Mouse (Mus musculus): ENCODE data around the gene Thy1. TPM values are rescaled to one million over a fixed set of nuclear protein-coding genes. Genes with fewer than 3 reads are reported as not detected.

The Thy1 gene
- total RNA-seq (2021) = 10 to 100 TPM; 41.2 to 44.2 TPM
- long read RNA-seq, experiment 1, partial matches to known transcripts = 1 of 5 reads
- long read RNA-seq, experiment 1, other reads (novel, unspliced or antisense) = 1 of 5 reads
- long read RNA-seq, experiment 2, transcript Thy1-201 (4 exons, 1,735 nt) = major isoform, 6 of 13 reads
- long read RNA-seq, experiment 2, partial matches to known transcripts = 7 of 13 reads
- long read RNA-seq, experiment 2, other reads (novel, unspliced or antisense) = 0 of 13 reads

DNA sequence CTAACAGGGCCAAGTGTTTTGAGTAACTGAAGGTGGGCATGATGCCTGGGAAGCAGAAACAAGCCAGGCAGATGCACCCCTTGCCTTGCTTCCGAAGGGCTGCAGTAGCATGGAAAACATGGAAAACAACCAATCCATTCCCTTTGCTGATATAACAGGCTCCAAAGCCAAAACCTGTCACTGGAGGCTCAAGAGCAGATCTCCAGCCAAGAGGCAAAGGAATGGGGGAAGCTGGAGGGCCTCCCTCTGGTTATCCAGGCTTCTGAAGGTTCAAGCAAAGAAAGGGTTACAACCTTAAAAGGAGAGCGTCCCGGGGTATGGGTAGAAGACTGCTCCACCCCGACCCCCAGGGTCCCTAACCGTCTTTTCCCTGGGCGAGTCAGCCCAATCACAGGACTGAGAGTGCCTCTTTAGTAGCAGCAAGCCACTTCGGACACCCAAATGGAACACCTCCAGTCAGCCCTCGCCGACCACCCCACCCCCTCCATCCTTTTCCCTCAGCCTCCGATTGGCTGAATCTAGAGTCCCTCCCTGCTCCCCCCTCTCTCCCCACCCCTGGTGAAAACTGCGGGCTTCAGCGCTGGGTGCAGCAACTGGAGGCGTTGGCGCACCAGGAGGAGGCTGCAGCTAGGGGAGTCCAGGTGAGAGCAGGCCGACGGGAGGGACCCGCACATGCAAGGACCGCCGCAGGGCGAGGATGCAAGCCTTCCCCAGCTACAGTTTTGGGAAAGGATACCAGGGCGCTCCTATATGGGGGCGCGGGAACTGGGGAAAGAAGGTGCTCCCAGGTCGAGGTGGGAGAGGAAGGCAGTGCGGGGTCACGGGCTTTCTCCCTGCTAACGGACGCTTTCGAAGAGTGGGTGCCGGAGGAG is at the start of gene Thy1:
Gene Thy1 (plus strand): TSS at position 549 of the 872 bp plus-strand sequence.
- peak; percentile 10 to 29 for DNase-seq (ENCODE audit: low spot score in 2 of 2)

GRCm38 (mm10) chr9:43997681-43998080 is 45.5 kb upstream of the Thy1 start:
- no peak for DNase-seq (ENCODE audit: low spot score in 2 of 2)

- no peak for DNase-seq (ENCODE audit: low spot score in 2 of 2)
Measured at GRCm38 (mm10) chr9:43998851-43999250, 44.3 kb upstream of the Thy1 start.

GRCm38 (mm10) chr9:44004362-44004761 is 38.8 kb upstream of the Thy1 start:
- DNase-seq (ENCODE audit: low spot score in 2 of 2) = no peak

DNA sequence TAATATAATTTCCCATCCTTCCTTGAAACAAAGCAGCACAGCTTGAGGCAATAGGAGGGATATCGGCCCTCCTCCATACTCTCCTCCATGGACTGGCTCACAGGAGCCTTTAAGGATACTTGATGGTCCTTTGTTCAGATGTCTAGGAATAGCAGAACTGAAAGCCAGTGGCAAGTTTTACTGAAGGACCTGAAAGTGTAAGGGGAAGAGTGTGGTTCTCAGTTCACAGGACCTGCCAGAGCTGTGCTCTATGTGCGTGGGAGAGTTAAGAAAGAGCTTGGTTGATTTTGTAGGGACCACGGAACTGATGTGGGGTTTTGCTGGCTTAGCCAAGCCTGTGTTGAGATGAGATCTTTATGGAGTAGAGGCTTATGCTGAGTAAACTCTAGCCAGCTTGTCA is 37.9 kb upstream of the Thy1 start:
- DNase-seq (ENCODE audit: low spot score in 2 of 2) = no peak

- no peak for DNase-seq (ENCODE audit: low spot score in 2 of 2)
Measured at GRCm38 (mm10) chr9:44007323-44007722, 35.9 kb upstream of the Thy1 start.

- DNase-seq (ENCODE audit: low spot score in 2 of 2) = no peak
Measured at GRCm38 (mm10) chr9:44007991-44008390, 35.2 kb upstream of the Thy1 start.

DNA sequence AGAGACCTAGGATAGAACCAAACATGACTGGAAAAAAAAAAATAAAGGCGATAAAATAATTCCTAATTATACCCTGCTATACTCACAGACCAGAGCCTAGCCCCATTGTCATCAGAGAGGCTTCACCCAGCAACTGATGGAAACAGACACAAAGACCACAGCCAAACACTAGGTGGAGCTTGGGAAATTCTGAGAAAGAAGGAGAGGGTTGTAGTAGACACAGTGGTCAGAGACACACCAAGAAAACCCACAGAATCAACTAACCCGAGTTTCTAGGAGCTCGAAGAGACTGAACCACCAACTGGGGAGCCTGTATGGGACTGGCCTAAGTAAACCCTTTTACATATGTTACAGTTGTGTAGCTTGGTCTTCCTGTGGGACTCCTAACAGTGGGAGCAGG is 32.3 kb upstream of the Thy1 start:
- no peak for DNase-seq (ENCODE audit: low spot score in 2 of 2)

DNA sequence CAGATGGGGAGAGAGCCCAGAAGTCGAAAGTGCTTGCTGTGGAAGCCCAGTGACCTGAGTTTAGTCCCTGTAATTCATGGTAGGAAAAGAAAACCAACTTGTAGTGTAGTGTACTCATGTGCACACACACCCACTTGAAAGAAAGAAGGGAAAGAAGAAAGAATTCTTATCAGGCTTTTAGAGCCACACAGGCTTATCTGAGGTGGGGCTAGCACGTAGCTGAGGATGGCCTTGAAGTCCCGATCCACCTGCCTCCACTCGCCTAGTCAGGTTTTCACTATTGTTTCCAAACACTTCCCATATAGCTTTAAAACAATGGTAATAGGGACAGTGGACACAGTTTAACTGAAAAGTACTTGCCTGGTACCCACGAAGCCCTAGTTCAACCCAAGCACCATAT is 31.5 kb upstream of the Thy1 start:
- DNase-seq (ENCODE audit: low spot score in 2 of 2) = no peak

DNA sequence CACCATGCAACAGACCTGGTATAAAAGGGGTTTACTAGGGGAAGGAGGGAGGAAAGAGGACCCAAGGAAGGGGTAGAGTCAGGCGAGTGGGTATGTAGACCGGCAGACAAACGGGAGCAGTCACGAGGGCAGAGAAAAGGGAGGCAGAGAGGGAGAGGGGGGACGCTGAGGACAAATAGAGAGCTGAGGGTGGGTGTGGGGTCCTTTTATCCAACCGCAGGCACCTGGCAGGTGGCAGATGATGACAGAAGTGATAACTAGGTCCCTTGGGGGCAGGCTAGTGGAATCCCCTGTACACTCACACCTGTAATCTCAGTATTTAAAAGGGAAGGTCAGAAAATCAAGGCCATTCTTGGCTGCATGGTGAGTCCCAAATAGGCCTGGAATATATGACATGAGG is 31.0 kb upstream of the Thy1 start:
- no peak for DNase-seq (ENCODE audit: low spot score in 2 of 2)

- no peak for DNase-seq (ENCODE audit: low spot score in 2 of 2)
Measured at GRCm38 (mm10) chr9:44012761-44013301, 30.4 kb upstream of the Thy1 start.

- DNase-seq (ENCODE audit: low spot score in 2 of 2) = no peak
Measured at GRCm38 (mm10) chr9:44013781-44014180, 29.4 kb upstream of the Thy1 start.

- no peak for DNase-seq (ENCODE audit: low spot score in 2 of 2)
Measured at GRCm38 (mm10) chr9:44016304-44016703, 26.9 kb upstream of the Thy1 start.

DNA sequence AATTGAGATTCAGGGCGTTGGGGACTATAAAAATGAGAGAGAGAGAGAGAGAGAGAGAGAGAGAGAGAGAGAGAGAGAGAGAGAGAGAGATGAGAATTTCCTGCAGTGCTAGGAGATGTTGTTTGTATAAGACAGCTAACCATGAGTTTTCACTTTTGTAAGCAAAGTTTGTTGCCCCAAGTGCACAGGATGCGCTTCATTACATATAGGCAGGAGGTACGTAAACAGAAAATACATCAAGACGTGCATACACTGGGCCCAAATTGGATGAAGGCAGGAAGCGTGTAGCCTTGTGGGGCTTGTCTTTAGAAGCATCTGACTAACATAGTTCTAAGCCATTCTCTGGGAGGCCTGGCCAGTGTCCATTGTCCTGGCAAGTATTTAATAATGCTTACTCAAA is 25.3 kb upstream of the Thy1 start:
- DNase-seq (ENCODE audit: low spot score in 2 of 2) = no peak

DNA sequence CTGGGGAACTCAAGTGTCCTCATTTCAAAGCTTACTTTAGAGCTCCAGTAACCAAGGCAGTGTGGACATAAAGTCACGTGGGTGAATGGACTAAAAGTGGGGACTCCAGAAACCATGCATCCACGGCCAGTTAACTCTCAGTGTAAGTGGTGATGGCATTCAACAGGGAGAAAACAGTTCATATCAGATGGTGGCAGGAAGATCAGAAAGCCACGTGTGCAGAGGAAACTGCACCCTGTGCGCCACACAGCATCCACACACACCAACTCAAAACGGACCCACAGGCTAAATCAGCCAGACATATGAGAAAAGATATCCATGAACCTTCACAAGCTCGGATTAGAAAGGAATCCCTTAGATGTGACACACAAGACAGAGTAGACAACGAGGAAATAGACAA is 23.2 kb upstream of the Thy1 start:
- DNase-seq (ENCODE audit: low spot score in 2 of 2) = no peak

DNA sequence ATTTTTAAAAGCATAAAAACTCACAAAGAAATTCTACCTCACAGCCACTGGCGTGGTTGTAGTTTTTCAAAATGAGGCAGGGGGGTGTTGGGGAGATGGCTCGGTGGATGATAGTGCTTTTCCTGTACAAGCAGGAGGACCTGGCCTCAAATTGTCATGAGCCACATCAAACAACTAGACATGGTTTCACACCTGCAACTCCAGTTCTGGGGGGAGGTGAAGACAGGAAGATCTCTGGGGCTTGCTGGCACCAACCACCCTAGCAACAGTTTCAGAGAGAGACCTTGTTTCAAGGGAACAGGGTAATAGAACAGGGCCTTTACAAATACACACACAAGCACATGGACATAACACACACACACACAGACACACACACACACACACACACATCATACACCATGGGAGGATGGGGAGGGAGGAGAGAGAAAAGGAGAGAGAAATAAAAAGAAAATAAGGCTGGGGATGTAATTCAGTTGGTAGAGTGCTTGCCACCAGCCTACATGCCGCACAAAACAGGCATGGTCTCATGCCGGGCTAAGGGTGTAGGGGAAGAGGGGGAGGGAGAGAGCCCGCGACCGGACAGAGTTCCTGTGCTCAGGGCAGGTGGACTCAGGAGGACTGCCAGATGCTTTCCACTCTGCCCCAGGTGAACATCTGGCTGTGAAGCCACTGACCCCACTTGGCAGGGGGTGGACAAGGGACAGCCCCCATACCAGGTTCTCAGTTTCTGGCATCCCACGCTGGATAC is 20.9 kb upstream of the Thy1 start:
- DNase-seq (ENCODE audit: low spot score in 2 of 2) = no peak

GRCm38 (mm10) chr9:44024096-44024495 is 19.1 kb upstream of the Thy1 start:
- no peak for DNase-seq (ENCODE audit: low spot score in 2 of 2)

DNA sequence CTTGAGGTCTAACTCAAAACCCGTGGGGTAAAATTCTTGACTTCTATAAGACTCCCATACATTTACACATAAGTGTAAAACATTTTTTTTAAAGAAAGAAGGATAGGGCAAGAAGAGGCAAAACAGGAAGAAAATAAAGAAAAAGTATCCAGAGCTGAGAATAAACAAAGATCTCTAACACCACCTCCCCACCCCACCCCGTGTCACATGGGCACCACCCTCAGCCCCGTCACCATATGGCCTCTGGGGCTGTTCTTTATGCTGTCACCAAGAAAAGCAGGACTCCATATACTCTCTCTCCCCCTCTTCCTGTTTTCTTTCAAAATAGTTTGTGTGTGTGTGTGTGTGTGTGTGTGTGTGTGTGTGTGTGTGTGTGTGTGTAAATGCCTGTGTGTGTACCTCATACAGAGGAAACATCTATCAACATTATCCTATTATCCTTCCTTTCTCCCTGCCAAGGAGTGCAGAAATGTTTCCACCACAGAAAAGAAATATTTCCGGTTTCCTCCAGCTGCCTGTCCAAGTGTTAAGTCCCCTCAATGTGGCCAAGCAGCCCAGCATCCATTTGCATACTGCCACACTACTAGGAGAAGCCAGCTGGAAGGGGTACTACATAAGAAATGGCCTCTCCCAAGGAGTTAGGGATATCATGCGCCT is 13.5 kb upstream of the Thy1 start:
- DNase-seq (ENCODE audit: low spot score in 2 of 2) = no peak

GRCm38 (mm10) chr9:44030646-44031045 is 12.5 kb upstream of the Thy1 start:
- no peak for DNase-seq (ENCODE audit: low spot score in 2 of 2)

- DNase-seq (ENCODE audit: low spot score in 2 of 2) = no peak
Measured at GRCm38 (mm10) chr9:44031079-44031478, 12.1 kb upstream of the Thy1 start.

- no peak for DNase-seq (ENCODE audit: low spot score in 2 of 2)
Measured at GRCm38 (mm10) chr9:44031946-44032345, 11.2 kb upstream of the Thy1 start.
